Mouse (Mus musculus) neural tube, embryonic 11.5 days (tissue): Measurements from ENCODE around the gene Prdm16. TPM values are rescaled to one million over a fixed set of nuclear protein-coding genes. Genes with fewer than 3 reads are reported as not detected.

Experiments
- ATAC-seq: fragments of 200-750 bp; cut with Nextera tagmentation; 2 replicates; pipeline ENCODE4 v1.8.0; 2017; ENCODE audit warnings: moderate number of reproducible peaks, mild to moderate bottlenecking, moderate TSS enrichment, moderate library complexity; ENCODE audit not compliant: insufficient read depth, low FRiP score, low TSS enrichment
- DNase-seq: peaks from one replicate; pipeline ENCODE4 v3.0.0-alpha.2; 2015; ENCODE audit warnings: low spot score
- H3K27ac ChIP-seq: fragments of 300-500 bp; sonication (generic); 2 replicates; pipeline ENCODE4 v1.5.1; 2014; ENCODE audit warnings: low read depth, mild to moderate bottlenecking, low read length
- H3K27me3 ChIP-seq: fragments of 300-500 bp; sonication (generic); 2 replicates; pipeline ENCODE4 v1.6.1; 2014; ENCODE audit warnings: mild to moderate bottlenecking, low read length, mixed read lengths; ENCODE audit not compliant: control insufficient read depth, insufficient read depth
- H3K36me3 ChIP-seq: fragments of 300-500 bp; sonication (generic); 2 replicates; pipeline ENCODE4 v1.6.1; 2014; ENCODE audit warnings: mild to moderate bottlenecking, low read length, moderate library complexity, mixed read lengths; ENCODE audit not compliant: control insufficient read depth, insufficient read depth
- H3K4me1 ChIP-seq: fragments of 300-500 bp; sonication (generic); 2 replicates; pipeline ENCODE4 v1.6.1; 2014; ENCODE audit warnings: low read length, mixed read lengths; ENCODE audit not compliant: control insufficient read depth, insufficient read depth
- H3K4me2 ChIP-seq: fragments of 300-500 bp; sonication (generic); 2 replicates; pipeline ENCODE4 v1.6.1; 2014; ENCODE audit warnings: low read depth, mild to moderate bottlenecking, moderate library complexity
- H3K4me3 ChIP-seq: fragments of 300-500 bp; sonication (generic); 2 replicates; pipeline ENCODE4 v1.5.1; 2014; ENCODE audit warnings: low read depth, low read length
- H3K9ac ChIP-seq: fragments of 300-500 bp; sonication (generic); 2 replicates; pipeline ENCODE4 v1.6.1; 2014; ENCODE audit warnings: mild to moderate bottlenecking, low read length
- H3K9me3 ChIP-seq: fragments of 300-500 bp; sonication (generic); 2 replicates; pipeline ENCODE4 v1.6.1; 2016; ENCODE audit warnings: low read length; ENCODE audit not compliant: control insufficient read depth
- WGBS: fragments of 180-500 bp; shearing (Covaris S2); extraction: QIAGEN DNeasy Blood & Tissue Kit; methylation state at CpG from one replicate; pipeline ENCODE4 v1.1.7; 2014; 5-methylcytosine and 5-hydroxymethylcytosine counted together
- polyA plus RNA-seq: library from polyadenylated mRNA; unstranded; fragments of >200 nt; fragmentation: Nextera tagmentation; extraction: Ambion mirVana; gene quantifications from 2 replicates; pipeline ENCODE4 v1.2.1, GENCODE M21; 2014

The Prdm16 gene
- polyA plus RNA-seq, 1 experiment from 2014 or later, result 10.9 TPM

DNA sequence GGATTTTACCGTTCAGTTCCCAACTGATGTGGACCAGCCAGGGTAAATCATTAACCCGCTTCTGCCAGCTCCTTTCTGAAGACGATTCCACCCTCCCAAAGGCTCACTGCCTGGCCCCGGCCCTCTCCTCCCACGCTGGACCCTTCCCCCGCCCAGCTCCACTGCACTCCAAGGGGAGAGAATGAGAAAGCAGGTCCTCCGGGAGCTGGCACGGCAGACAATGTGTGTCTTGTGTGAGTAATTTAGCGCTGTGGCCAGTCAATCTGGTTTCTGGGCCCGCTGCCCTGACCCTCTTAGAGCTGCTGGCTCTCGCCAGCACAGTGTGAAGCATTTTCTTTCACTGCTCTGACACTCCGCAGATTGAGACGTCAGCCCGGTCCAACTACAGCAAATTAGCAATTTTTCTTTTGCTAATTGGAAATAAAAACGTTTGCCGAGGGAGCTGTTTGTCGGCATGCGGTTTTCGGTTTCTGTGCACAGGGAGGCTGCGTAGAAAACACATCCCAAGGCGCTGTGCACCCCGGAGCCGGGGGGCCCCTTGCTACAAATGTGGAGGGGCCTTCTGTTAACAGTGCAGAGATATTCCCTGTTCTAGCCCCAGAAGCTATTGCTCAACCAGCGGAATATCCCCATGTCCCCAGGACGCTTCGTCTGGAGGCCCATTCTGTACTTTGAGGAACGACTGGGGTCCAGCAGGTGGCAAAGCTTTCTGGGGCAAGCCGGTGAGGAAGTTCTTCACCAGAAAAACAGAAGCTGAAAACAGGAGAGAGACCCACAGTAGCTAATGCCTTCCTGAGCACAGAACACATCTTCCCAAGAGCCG lies 136.8 kb downstream of the Prdm16 start:
- H3K9ac ChIP-seq, result peak overlapping the region; percentile 30; the same call in 1 of the 2 replicates
- H3K4me2 ChIP-seq, result peak overlapping the region; percentile 17; the same call in 1 of the 2 replicates
- peaks cover 11% of the 10 kb centered on the region; the same call in 1 of the 2 replicates for H3K27me3 ChIP-seq
- WGBS, result 32% methylated on average over 29 of the region's 29 CpGs
- H3K4me3 ChIP-seq, result no peak overlapping the region
- H3K27ac ChIP-seq, result peak overlapping the region; percentile 58
- H3K4me1 ChIP-seq, result peaks cover 64% of the 10 kb centered on the region
- no peaks in the 10 kb centered on the region for H3K36me3 ChIP-seq
- ATAC-seq, result peak; percentile 42; the same call in 1 of the 2 replicates
- H3K9me3 ChIP-seq, result no peaks in the 10 kb centered on the region
- DNase-seq, result peak; percentile 65

DNA sequence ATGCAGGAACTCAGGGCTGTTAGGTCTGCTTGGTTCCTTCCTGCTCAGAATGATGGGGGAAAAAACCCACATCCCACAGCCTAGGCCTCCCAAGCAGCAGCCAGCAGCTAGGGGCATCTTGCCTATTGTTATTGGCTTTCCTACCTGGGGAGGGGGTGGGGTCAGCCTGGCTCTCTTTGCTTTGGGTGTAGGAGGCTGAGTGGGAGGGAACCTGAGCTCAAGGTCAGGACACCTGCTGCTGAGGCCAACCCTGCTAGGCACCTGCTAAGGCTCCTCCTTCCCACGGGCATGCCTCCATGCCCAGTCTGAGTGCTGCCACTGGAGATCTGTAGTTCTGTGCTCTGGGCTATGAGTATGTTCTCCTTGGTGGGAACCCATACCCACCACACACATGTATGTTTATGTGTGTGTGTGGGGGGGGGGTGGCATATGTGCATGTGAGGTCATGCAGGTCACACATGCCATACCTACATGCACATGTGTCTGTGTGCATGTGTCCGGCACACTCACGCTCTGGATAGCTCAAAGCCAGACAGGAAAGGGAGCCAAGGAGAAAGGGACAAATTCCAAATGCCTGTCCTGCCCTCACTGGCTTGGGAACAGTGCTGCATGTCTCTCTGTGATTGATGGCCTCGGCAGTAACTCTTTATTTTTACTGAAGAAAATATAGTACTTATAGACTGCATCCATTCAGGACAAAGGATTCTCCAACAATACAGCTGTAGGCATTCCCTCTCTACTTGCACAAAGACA lies 139.1 kb downstream of the Prdm16 start:
- no peak overlapping the region for H3K4me2 ChIP-seq
- H3K36me3 ChIP-seq, result no peaks in the 10 kb centered on the region
- no peak for DNase-seq
- H3K4me1 ChIP-seq, result peaks cover 69% of the 10 kb centered on the region
- no peak for ATAC-seq
- no peak overlapping the region for H3K9ac ChIP-seq
- peaks cover 17% of the 10 kb centered on the region for H3K27me3 ChIP-seq
- WGBS, result 57% methylated on average over 4 of the region's 4 CpGs
- H3K4me3 ChIP-seq, result no peak overlapping the region
- no peaks in the 10 kb centered on the region for H3K9me3 ChIP-seq
- no peak overlapping the region for H3K27ac ChIP-seq

DNA sequence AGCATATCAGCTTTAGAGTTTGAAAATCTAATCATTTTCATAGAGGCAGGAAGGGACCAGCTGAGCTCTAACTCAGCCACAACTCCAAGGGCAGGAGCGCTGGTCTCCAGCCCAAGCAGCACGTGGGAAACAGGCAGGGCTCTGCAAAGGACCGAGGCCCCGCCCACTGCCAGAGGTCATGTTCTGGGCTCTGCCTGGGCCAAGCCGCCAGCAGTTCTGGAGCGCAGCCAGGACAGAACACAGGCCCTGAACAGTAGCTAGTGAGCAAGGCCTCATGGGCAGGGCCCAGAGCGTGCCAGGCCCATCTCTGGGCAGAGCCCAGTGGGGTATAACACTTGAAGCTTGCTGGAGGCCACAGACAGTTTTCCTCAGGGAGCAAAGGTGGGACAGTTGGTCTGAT lies 139.7 kb downstream of the Prdm16 start:
- Histone ChIP-seq H3K27ac (no peak overlapping the region), H3K27me3 (peaks cover 17% of the 10 kb centered on the region), H3K9ac (0 out of 2 replicates have a peak overlapping the region, but pooled peaks have one; percentile 5), H3K4me1 (peaks cover 66% of the 10 kb centered on the region), H3K4me3 (no peak overlapping the region), H3K4me2 (no peak overlapping the region), H3K36me3 (no peaks in the 10 kb centered on the region), H3K9me3 (no peaks in the 10 kb centered on the region)
- no peak for DNase-seq
- ATAC-seq, result no peak
- WGBS, result 19% methylated on average over 7 of the region's 7 CpGs

DNA sequence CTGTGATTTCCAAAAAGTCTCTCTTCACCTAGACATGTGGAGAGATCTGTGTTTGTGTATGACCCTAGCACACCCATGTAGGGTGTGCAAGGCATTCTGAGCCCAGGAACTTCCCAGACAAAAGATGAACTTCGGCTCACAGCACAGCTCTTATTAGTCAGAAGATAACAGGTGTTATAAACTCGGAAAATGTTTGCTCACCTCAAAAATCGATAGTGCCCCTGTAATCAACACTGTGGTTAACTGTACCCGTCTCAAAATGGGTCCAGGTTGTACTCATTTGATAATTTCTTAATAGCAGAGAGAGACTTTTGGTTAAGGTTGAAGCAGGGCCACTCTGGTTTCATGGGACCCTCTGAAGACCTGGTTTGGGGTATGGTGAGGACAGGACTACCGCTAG lies 140.2 kb downstream of the Prdm16 start:
- 90% methylated on average over 5 of the region's 5 CpGs for WGBS
- no peak for ATAC-seq
- H3K4me3 ChIP-seq, result no peak overlapping the region
- H3K9me3 ChIP-seq, result no peaks in the 10 kb centered on the region
- no peak for DNase-seq
- no peak overlapping the region for H3K4me2 ChIP-seq
- H3K4me1 ChIP-seq, result peaks cover 62% of the 10 kb centered on the region
- peaks cover 17% of the 10 kb centered on the region for H3K27me3 ChIP-seq
- H3K36me3 ChIP-seq, result no peaks in the 10 kb centered on the region
- H3K27ac ChIP-seq, result no peak overlapping the region
- no peak overlapping the region for H3K9ac ChIP-seq

DNA sequence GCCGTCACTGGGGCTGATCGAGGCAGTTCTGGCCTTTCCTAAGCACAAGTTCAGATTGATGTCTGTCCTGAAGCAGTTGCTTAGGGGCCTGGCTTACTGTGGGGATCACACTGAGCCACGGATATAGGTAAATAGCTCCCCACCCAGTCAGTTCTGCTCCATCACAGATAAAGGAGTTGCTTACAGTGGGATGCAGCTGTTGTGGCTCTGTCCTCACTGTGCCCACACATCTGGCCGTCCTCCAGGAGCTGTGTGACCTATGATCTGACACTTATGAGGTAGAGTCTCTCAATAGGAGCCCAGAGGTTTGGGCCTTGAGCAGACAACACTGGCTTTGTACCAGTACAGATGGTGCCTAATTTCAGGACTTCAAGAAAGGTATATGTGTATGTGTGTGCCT lies 142.7 kb downstream of the Prdm16 start:
- H3K9ac ChIP-seq, result no peak overlapping the region
- H3K27ac ChIP-seq, result no peak overlapping the region
- H3K27me3 ChIP-seq, result peaks cover 29% of the 10 kb centered on the region
- no peaks in the 10 kb centered on the region for H3K36me3 ChIP-seq
- no peak overlapping the region for H3K4me3 ChIP-seq
- WGBS, result 55% methylated on average over 4 of the region's 4 CpGs
- no peak for DNase-seq
- peaks cover 48% of the 10 kb centered on the region for H3K4me1 ChIP-seq
- H3K9me3 ChIP-seq, result no peaks in the 10 kb centered on the region
- no peak for ATAC-seq
- H3K4me2 ChIP-seq, result no peak overlapping the region

DNA sequence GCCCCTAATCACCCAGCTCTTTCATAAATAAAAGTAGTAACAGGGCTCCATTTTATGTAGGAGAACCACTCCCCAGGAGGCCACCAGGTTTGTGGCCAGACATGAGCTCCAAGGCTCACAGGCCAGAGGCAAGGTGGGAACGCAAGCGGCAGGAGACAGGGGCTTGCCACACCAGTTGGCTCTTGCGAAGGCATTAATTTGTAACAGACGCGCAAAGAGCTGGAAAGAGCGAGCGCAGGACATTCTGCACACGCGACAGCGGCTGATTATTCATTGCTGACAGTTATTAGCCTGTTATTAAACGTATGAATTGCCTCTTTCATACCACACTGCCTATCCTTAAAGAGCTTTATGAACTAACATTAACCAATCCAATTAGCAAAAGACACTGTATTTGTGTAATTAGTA lies 144.0 kb downstream of the Prdm16 start:
- H3K4me2 ChIP-seq, result no peak overlapping the region
- H3K4me3 ChIP-seq, result no peak overlapping the region
- H3K27me3 ChIP-seq, result peaks cover 35% of the 10 kb centered on the region
- 36% methylated on average over 11 of the region's 11 CpGs for WGBS
- H3K4me1 ChIP-seq, result peaks cover 35% of the 10 kb centered on the region
- no peak for DNase-seq
- H3K27ac ChIP-seq, result no peak overlapping the region
- no peak for ATAC-seq
- H3K9ac ChIP-seq, result no peak overlapping the region
- no peaks in the 10 kb centered on the region for H3K9me3 ChIP-seq
- H3K36me3 ChIP-seq, result no peaks in the 10 kb centered on the region

DNA sequence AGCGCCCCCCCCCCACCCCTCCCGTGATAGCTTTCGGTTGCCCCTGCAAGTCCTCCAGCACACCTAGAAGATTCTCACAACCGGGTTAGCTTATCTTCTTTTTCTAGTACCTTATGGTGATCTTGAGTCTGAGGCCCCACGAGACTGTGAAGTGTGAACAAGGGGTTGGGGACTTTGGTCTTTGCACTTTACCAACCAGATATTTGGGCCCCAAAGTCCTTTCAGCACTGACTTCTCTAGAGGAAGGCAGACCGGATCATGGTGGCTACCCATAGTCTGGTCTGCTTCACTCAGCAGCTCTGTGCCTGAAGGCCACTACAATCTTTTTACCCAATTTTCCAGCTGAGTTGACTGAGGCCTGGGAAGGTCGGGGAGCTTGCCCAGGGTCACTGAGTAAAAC lies 144.4 kb downstream of the Prdm16 start:
- Histone ChIP-seq H3K27me3 (peaks cover 37% of the 10 kb centered on the region), H3K27ac (no peak overlapping the region), H3K9me3 (no peaks in the 10 kb centered on the region), H3K4me3 (no peak overlapping the region), H3K4me2 (no peak overlapping the region), H3K9ac (no peak overlapping the region), H3K4me1 (peaks cover 31% of the 10 kb centered on the region), H3K36me3 (no peaks in the 10 kb centered on the region)
- no peak for DNase-seq
- 60% methylated on average over 7 of the region's 7 CpGs for WGBS
- no peak for ATAC-seq

DNA sequence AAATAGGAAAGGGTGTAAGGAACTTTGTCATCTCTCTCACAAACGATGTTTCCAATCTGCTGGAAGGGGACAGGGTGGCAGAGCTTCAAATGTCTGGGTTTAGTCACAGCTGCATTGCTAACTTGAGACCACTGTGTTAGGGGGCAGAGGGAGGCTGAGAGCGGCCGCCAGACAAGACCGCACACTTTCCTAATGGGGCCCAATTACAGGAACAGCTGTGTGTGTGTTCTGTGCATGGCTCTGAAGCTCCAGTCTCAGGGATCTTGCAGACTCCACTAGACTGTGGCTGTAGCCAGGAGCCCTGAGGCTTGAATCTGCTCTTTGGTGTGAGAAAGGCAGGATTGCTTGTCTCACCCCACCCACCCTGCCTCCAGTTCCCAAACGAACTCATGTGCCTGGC lies 148.6 kb downstream of the Prdm16 start:
- H3K4me1 ChIP-seq, result peaks cover 17% of the 10 kb centered on the region
- no peak for ATAC-seq
- no peak overlapping the region; the same call in 1 of the 2 replicates for H3K9ac ChIP-seq
- WGBS, result 39% methylated on average over 5 of the region's 5 CpGs
- peak; percentile 14 for DNase-seq
- H3K9me3 ChIP-seq, result no peaks in the 10 kb centered on the region
- H3K36me3 ChIP-seq, result no peaks in the 10 kb centered on the region
- H3K4me3 ChIP-seq, result no peak overlapping the region
- peaks cover 41% of the 10 kb centered on the region for H3K27me3 ChIP-seq
- H3K27ac ChIP-seq, result no peak overlapping the region
- H3K4me2 ChIP-seq, result no peak overlapping the region
